ENCODE assay signal across 22 mouse cellular contexts in genomic region chr1:190989437-190990082, GRCm38 (mm10). TPM values are rescaled to one million over a fixed set of nuclear protein-coding genes. Genes with fewer than 3 reads are reported as not detected.
A peak's percentile ranks its signal among the peaks of the same experiment; 100 is the strongest.
DNase-seq lines count a peak whose midpoint lies in the region; TF ChIP-seq lines count a peak whose summit lies in the region.
"Had no signal": no experiment of that assay in that cellular context is flagged by ENCODE, and none has a peak within 500 bp of the region (broad histone marks: within the 10 kb centered on the region; RNA-seq: fewer than 3 reads in every experiment).

No protein-coding gene starts in this region.

- H3K79me2 ChIP-seq in CH12.LX (replicated peaks; ENCODE audit: control insufficient read depth, extremely low read depth, insufficient read depth, poor library complexity, severe bottlenecking), result no peaks in the 10 kb centered on the region

- in situ Hi-C loops in CH12.LX (cut with MboI; ENCODE audit: low pct_ligation_motif_present, low pct_unique_long_range_greater_than_20kb, low sequenced_read_pairs), result no loop called here

- TF ChIP-seq EP300 in CH12.LX (IDR thresholded peaks at IDR 0.05; ENCODE audit: low read length), result no peak

- intact Hi-C loops in left cerebral cortex, adult 2 months (cut with DNase I), result loop anchor here (1.0 kb wide), 1 partner anchor 45 kb away; no protein-coding TSS in a partner anchor
- intact Hi-C loops in left cerebral cortex, postnatal 36 days (cut with DNase I), result no loop called here
- intact Hi-C loops in left cerebral cortex, postnatal 25 days (cut with DNase I), result no loop called here

- dilution Hi-C loops in CH12.LX (cut with MboI; ENCODE audit: extremely low pct_ligation_motif_present, extremely low pct_unique_long_range_greater_than_20kb, low sequenced_read_pairs), result no loop called here

- no peak overlapping the region for H3K27ac ChIP-seq in cerebellum, adult 2 months (ENCODE audit: insufficient read depth, low read length)
- H3K27ac ChIP-seq in left cerebral cortex, adult 2 months, result no peak overlapping the region
- no peak overlapping the region for H3K27ac ChIP-seq in CH12.LX (ENCODE audit: insufficient read depth, low read depth)
- H3K27ac ChIP-seq: heart, embryonic 15.5 days; hindbrain, embryonic 14.5 days; limb, embryonic 10.5 days; lung, embryonic 15.5 days; stomach, embryonic 15.5 days had no signal

- DNase-seq in cerebellum, adult 2 months, result no peak
- no peak for DNase-seq in cerebellum, adult 9-10 months
- DNase-seq in left cerebral cortex, adult 2 months (ENCODE audit: extremely low spot score in 1 of 2, low spot score in 2 of 2), result no peak
- DNase-seq in left cerebral cortex, postnatal 36 days (ENCODE audit: low spot score in 2 of 2), result no peak
- no peak for DNase-seq in CH12.LX (ENCODE audit: extremely low read depth)
- DNase-seq in brain, embryonic 14.5 days (ENCODE audit: low read depth), result no peak
- DNase-seq in left cerebral cortex, adult 11 months (ENCODE audit: low spot score), result no peak
- DNase-seq in left cerebral cortex, postnatal 25 days (ENCODE audit: low spot score in 2 of 2), result no peak
- DNase-seq: cerebellum, postnatal 10 days; kidney, adult 9 months; right cerebral cortex, postnatal 25 days; thymus, postnatal 25 days had no signal

- H3K4me1 ChIP-seq in cerebellum, adult 2 months (ENCODE audit: control insufficient read depth, insufficient read depth, low read length), result no peaks in the 10 kb centered on the region
- peaks cover 5 to 27% of the 10 kb centered on the region in 2 experiments; a peak in 3 of 4 replicates for H3K4me1 ChIP-seq in CH12.LX (ENCODE audit: control insufficient read depth in 1 of 2, insufficient read depth in 2 of 2)
- H3K4me1 ChIP-seq: heart, embryonic 15.5 days; limb, embryonic 10.5 days; lung, embryonic 15.5 days; stomach, embryonic 15.5 days had no signal

- no peak overlapping the region for H3K4me2 ChIP-seq in CH12.LX (ENCODE audit: insufficient read depth, low read depth, poor library complexity, severe bottlenecking)
- H3K4me2 ChIP-seq: heart, embryonic 15.5 days; hindbrain, embryonic 14.5 days; lung, embryonic 15.5 days; midbrain, embryonic 11.5 days; stomach, embryonic 15.5 days had no signal

- 0 out of 2 replicates have a peak, but pooled peaks have one; percentile 8 for TF ChIP-seq CTCF in cerebellum, adult 2 months (IDR thresholded peaks at IDR 0.05; ENCODE audit: borderline replicate concordance, insufficient read depth, low read depth, low read length)
- TF ChIP-seq CTCF in left cerebral cortex, adult 2 months (IDR thresholded peaks at IDR 0.05), result peak; percentile 38
- peak; percentile 39 to 65; a peak in 3 of 4 replicates for TF ChIP-seq CTCF in CH12.LX (conservative IDR thresholded peaks at IDR 0.05 in 1 of 2, IDR thresholded peaks at IDR 0.05 in 1 of 2; ENCODE audit: low read depth in 2 of 2, low read length in 2 of 2)
- peak; percentile 20; the same call in 1 of the 2 replicates for TF ChIP-seq CTCF in brain, embryonic 14.5 days (IDR thresholded peaks at IDR 0.05; ENCODE audit: borderline replicate concordance, extremely low read depth, insufficient read depth, insufficient read length)

- TF ChIP-seq POLR2A in cerebellum, adult 2 months (IDR thresholded peaks at IDR 0.05; ENCODE audit: borderline replicate concordance, insufficient read depth, low read length), result no peak
- no peak for TF ChIP-seq POLR2A in CH12.LX (IDR thresholded peaks at IDR 0.05; ENCODE audit: low read depth, low read length)
- no peak for TF ChIP-seq POLR2A in brain, embryonic 14.5 days (IDR thresholded peaks at IDR 0.05; ENCODE audit: borderline replicate concordance, extremely low read depth, insufficient read depth, insufficient read length, poor library complexity, severe bottlenecking)

- no peaks in the 10 kb centered on the region for H3K9me3 ChIP-seq in CH12.LX (replicated peaks; ENCODE audit: low read length)
- H3K9me3 ChIP-seq: heart, embryonic 15.5 days; limb, embryonic 10.5 days; lung, embryonic 15.5 days; stomach, embryonic 15.5 days had no signal

- 72% methylated on average over 9 of the region's 9 CpGs for WGBS in cerebellum, adult 2 months

- H3K27me3 ChIP-seq in cerebellum, adult 2 months (ENCODE audit: control insufficient read depth, insufficient read depth, low read length), result no peaks in the 10 kb centered on the region; the same call in 1 of the 2 replicates
- no peaks in the 10 kb centered on the region for H3K27me3 ChIP-seq in CH12.LX (replicated peaks)
- H3K27me3 ChIP-seq: heart, embryonic 15.5 days; lung, embryonic 15.5 days; stomach, embryonic 15.5 days had no signal

- H3K4me3 ChIP-seq in cerebellum, adult 2 months (replicated peaks; ENCODE audit: insufficient read depth, low read depth, low read length), result no peak overlapping the region
- H3K4me3 ChIP-seq in left cerebral cortex, adult 2 months, result no peak overlapping the region
- H3K4me3 ChIP-seq in CH12.LX (replicated peaks in 1 of 3; ENCODE audit: low read depth in 2 of 3, low read length in 2 of 3, poor library complexity in 1 of 3), result no peak overlapping the region
- H3K4me3 ChIP-seq: heart, embryonic 15.5 days; limb, embryonic 10.5 days; lung, embryonic 15.5 days; stomach, embryonic 15.5 days had no signal

- TF ChIP-seq RAD21 in CH12.LX (IDR thresholded peaks at IDR 0.05; ENCODE audit: low read depth, low read length), result peak; percentile 70

- no peaks in the 10 kb centered on the region for H3K36me3 ChIP-seq in CH12.LX (replicated peaks in 1 of 2; ENCODE audit: control insufficient read depth in 1 of 2, insufficient read depth in 1 of 2, low read length in 1 of 2)
- H3K36me3 ChIP-seq: heart, embryonic 15.5 days; limb, embryonic 10.5 days; lung, embryonic 15.5 days; stomach, embryonic 15.5 days had no signal

- H3K9ac ChIP-seq in CH12.LX (ENCODE audit: insufficient read depth, low read depth), result no peak overlapping the region
- H3K9ac ChIP-seq: heart, embryonic 15.5 days; hindbrain, embryonic 14.5 days; lung, embryonic 15.5 days; stomach, embryonic 15.5 days had no signal

TF ChIP-seq in CH12.LX, 34 proteins besides CTCF, POLR2A, EP300 and RAD21:
- TF ChIP-seq SMC3 (IDR thresholded peaks at IDR 0.05; ENCODE audit: low read depth, low read length) (peak; percentile 74), MEF2A (IDR thresholded peaks at IDR 0.05; ENCODE audit: borderline replicate concordance, low read depth, low read length) (no peak)

RNA-seq across cellular contexts. Expression of gene Vash2, which starts 10.5 kb away (rescaled TPM):
- 3.0 TPM in 2 replicates for polyA plus RNA-seq in cerebellum, adult 2 months (2012; rRNA removed)
- 1 to 10 TPM; 2.6 to 2.7 TPM for total RNA-seq in left cerebral cortex, adult 2 months (2021)
- total RNA-seq in left cerebral cortex, postnatal 36 days (2021), result 1 to 10 TPM; 2.0 to 2.1 TPM
- total RNA-seq in CH12.LX (2012; rRNA removed) (0.04 and 0.08 TPM in 2 replicates), CH12.LX (2014; rRNA removed) (0.05 and 0.17 TPM in 2 replicates)
- polyA plus RNA-seq in CH12.LX (2012; ENCODE audit: insufficient read length, low read depth), result 0.16 and 0.25 TPM in 2 replicates
- 48.1 and 66.0 TPM in 2 replicates for polyA plus RNA-seq in brain, embryonic 14.5 days (2012; rRNA removed)
- total RNA-seq in left cerebral cortex, postnatal 25 days (2021), result 1 to 10 TPM; 1.8 to 1.9 TPM

RNA-seq across cellular contexts. Expression of gene Flvcr1, which starts 36.4 kb away (rescaled TPM):
- 24.0 and 24.3 TPM in 2 replicates for polyA plus RNA-seq in cerebellum, adult 2 months (2012; rRNA removed)
- total RNA-seq in left cerebral cortex, adult 2 months (2021), result 10 to 100 TPM; 14.4 to 16.8 TPM
- 10 to 100 TPM; 11.8 to 15.4 TPM for total RNA-seq in left cerebral cortex, postnatal 36 days (2021)
- total RNA-seq in CH12.LX (2012; rRNA removed), result 40.0 and 47.9 TPM in 2 replicates
- total RNA-seq in CH12.LX (2014; rRNA removed), result 86.8 and 93.8 TPM in 2 replicates
- polyA plus RNA-seq in CH12.LX (2012; ENCODE audit: insufficient read length, low read depth), result 35.9 and 37.5 TPM in 2 replicates
- polyA plus RNA-seq in brain, embryonic 14.5 days (2012; rRNA removed), result 24.6 and 25.0 TPM in 2 replicates
- total RNA-seq in left cerebral cortex, postnatal 25 days (2021), result 10 to 100 TPM; 13.0 to 15.3 TPM

RNA-seq across cellular contexts. Expression of gene Spata45, which starts 46.9 kb away (rescaled TPM):
- polyA plus RNA-seq in cerebellum, adult 2 months (2012; rRNA removed), result not detected in 2 replicates
- not detected for total RNA-seq in left cerebral cortex, adult 2 months (2021)
- total RNA-seq in left cerebral cortex, postnatal 36 days (2021), result not detected
- total RNA-seq in CH12.LX (2012; rRNA removed) (not detected in 2 replicates), CH12.LX (2014; rRNA removed) (not detected in 2 replicates)
- 0.76 TPM in 1 of 2 replicates, not detected in the other for polyA plus RNA-seq in CH12.LX (2012; ENCODE audit: insufficient read length, low read depth)
- not detected in 2 replicates for polyA plus RNA-seq in brain, embryonic 14.5 days (2012; rRNA removed)
- total RNA-seq in left cerebral cortex, postnatal 25 days (2021), result not detected
- total RNA-seq: granulocyte monocyte progenitor cell, adult 5-6 weeks; layer of hippocampus, adult 8-10 months had no signal
- polyA plus RNA-seq: embryonic facial prominence, embryonic 11.5 days; frontal cortex, adult 2 months; heart, embryonic 15.5 days; hindbrain, embryonic 14.5 days; limb, embryonic 10.5 days; lung, embryonic 15.5 days; midbrain, embryonic 11.5 days; stomach, embryonic 15.5 days had no signal
